Mouse (Mus musculus) neural tube, embryonic 14.5 days (tissue): Measurements from ENCODE around the gene A3galt2. TPM values are rescaled to one million over a fixed set of nuclear protein-coding genes. Genes with fewer than 3 reads are reported as not detected.
A peak's percentile ranks its signal among the peaks of the same experiment; 100 is the strongest.

Experiments
- ATAC-seq: fragments of 200-750 bp; cut with Nextera tagmentation; 2 replicates; pipeline ENCODE4 v1.8.0; 2017; ENCODE audit warnings: low read depth, mild to moderate bottlenecking, moderate TSS enrichment, moderate library complexity
- H3K27ac ChIP-seq: fragments of 300-500 bp; sonication (generic); 2 replicates; pipeline ENCODE4 v1.5.1; 2014; ENCODE audit warnings: low read depth, mild to moderate bottlenecking, control low read depth, low read length, moderate library complexity, mixed read lengths
- H3K27me3 ChIP-seq: fragments of 300-500 bp; sonication (generic); 2 replicates; pipeline ENCODE4 v1.6.1; 2014; ENCODE audit warnings: low read length; ENCODE audit not compliant: control insufficient read depth, insufficient read depth
- H3K36me3 ChIP-seq: fragments of 300-500 bp; sonication (generic); 2 replicates; pipeline ENCODE4 v1.6.1; 2014; ENCODE audit warnings: low read length, mixed read lengths; ENCODE audit not compliant: control insufficient read depth, insufficient read depth
- H3K4me1 ChIP-seq: fragments of 300-500 bp; sonication (generic); 2 replicates; pipeline ENCODE4 v1.6.1; 2014; ENCODE audit warnings: low read length; ENCODE audit not compliant: control insufficient read depth, insufficient read depth
- H3K4me2 ChIP-seq: fragments of 300-500 bp; sonication (generic); 2 replicates; pipeline ENCODE4 v1.6.1; 2014; ENCODE audit warnings: mild to moderate bottlenecking, low read depth, low read length, control low read depth
- H3K4me3 ChIP-seq: fragments of 300-500 bp; sonication (generic); 2 replicates; pipeline ENCODE4 v1.5.1; 2014; ENCODE audit warnings: low read depth, low read length, control low read depth, mixed read lengths
- H3K9ac ChIP-seq: fragments of 300-500 bp; sonication (generic); replicated peaks from 2 replicates; pipeline ENCODE4 v1.6.1; 2014; ENCODE audit warnings: low read depth, mild to moderate bottlenecking, control low read depth, low read length, mixed read lengths
- H3K9me3 ChIP-seq: fragments of 300-500 bp; sonication (generic); 2 replicates; pipeline ENCODE4 v1.6.1; 2016; ENCODE audit warnings: low read length; ENCODE audit not compliant: control insufficient read depth
- WGBS: fragments of 180-500 bp; shearing (Covaris S2); extraction: QIAGEN DNeasy Blood & Tissue Kit; methylation state at CpG from one replicate; pipeline ENCODE4 v1.1.7; 2014; 5-methylcytosine and 5-hydroxymethylcytosine counted together
- polyA plus RNA-seq: library from polyadenylated mRNA; unstranded; fragments of >200 nt; fragmentation: Nextera tagmentation; extraction: Ambion mirVana; gene quantifications from 2 replicates; pipeline ENCODE4 v1.2.1, GENCODE M21; 2014

The A3galt2 gene
- polyA plus RNA-seq, 1 experiment from 2014 or later: 0.51 TPM

DNA sequence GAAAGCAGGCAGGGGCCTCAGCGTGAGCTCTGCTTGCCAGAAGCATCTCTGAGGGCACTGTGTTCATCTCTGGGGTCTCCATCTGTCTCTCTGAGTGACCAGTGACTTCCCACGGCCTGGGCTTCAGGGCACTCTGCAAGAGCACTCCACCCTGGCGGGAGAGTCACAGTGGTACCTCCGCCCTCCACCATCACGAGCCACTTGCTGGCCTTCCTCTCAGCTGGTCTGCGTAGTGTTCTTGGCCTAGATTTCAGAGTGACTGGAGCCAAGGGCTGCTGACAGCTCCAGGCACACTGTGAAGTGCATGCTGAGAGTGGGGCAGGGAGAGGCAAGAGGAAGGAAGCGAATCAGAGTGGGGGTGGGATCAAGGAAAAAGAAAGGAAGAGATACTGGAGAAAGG lies 31.1 kb upstream of the A3galt2 start:
- no peak overlapping the region for H3K4me2 ChIP-seq
- ATAC-seq: no peak
- whole genome bisulfite sequencing: 75% methylated on average over 7 of the region's 7 CpGs
- H3K27ac ChIP-seq: no peak overlapping the region
- H3K27me3 ChIP-seq: no peaks in the 10 kb centered on the region
- peaks cover 31% of the 10 kb centered on the region for H3K4me1 ChIP-seq
- H3K9me3 ChIP-seq: no peaks in the 10 kb centered on the region
- no peak overlapping the region for H3K4me3 ChIP-seq
- H3K9ac ChIP-seq: no peak overlapping the region
- H3K36me3 ChIP-seq: no peaks in the 10 kb centered on the region

DNA sequence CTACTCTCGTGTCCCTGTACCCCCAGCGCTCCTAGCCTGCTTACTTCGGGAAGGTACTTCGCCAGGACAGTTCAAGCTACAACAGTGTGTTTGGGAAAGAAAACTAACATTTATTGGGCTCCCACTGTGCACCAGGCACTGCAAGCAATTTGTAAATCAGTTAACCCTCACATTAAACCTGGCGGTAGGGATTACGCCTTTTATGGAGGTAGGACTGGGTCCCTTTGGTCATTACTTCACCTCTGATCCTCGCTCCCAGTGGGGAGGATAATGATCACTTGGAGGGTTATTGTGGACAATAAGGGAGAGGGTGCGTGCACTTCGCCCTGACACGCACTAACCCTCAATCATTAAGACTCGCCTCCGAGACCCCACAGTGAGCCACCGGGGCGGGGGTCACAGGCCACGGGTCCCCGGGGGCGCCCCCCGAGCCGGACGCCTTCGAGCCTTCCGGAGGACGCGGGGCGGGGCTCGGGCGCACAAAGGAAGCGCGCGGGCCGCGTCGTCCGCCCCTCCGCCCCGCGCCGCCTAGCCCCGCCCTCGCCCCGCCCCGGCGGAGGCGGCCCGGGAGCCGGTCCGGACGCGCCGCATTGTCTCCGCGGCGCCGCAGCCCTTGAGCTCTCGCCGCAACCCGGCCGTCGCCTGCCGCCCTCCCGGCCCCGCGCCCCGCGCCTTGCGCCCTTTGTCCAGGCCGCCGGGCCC lies 28.0 kb upstream of the A3galt2 start:
- H3K4me1 ChIP-seq: peaks cover 41% of the 10 kb centered on the region

GRCm38 (mm10) chr4:128727721-128728430 lies 27.3 kb upstream of the A3galt2 start:
- ATAC-seq: peak; percentile 53
- peaks cover 45% of the 10 kb centered on the region for H3K4me1 ChIP-seq
- H3K9me3 ChIP-seq: no peaks in the 10 kb centered on the region
- no peaks in the 10 kb centered on the region for H3K27me3 ChIP-seq
- peak overlapping the region; percentile 93 for H3K4me3 ChIP-seq
- H3K9ac ChIP-seq: peak overlapping the region; percentile 100
- H3K27ac ChIP-seq: peak overlapping the region; percentile 94
- WGBS: under 1% methylated on average over 64 of the region's 65 CpGs
- peak overlapping the region; percentile 99 for H3K4me2 ChIP-seq
- H3K36me3 ChIP-seq: peaks cover 3% of the 10 kb centered on the region; the same call in 1 of the 2 replicates

More for the DNA sequence above, 28.0 kb upstream of the A3galt2 start:
- H3K27ac ChIP-seq: peak overlapping the region; percentile 94
- WGBS: 2% methylated on average over 55 of the region's 68 CpGs
- no peaks in the 10 kb centered on the region for H3K27me3 ChIP-seq
- peak overlapping the region; percentile 100 for H3K9ac ChIP-seq
- H3K36me3 ChIP-seq: peaks cover 3% of the 10 kb centered on the region; the same call in 1 of the 2 replicates
- H3K4me2 ChIP-seq: peak overlapping the region; percentile 99
- peak; percentile 90 for ATAC-seq
- H3K4me3 ChIP-seq: peak overlapping the region; percentile 93
- H3K9me3 ChIP-seq: no peaks in the 10 kb centered on the region

DNA sequence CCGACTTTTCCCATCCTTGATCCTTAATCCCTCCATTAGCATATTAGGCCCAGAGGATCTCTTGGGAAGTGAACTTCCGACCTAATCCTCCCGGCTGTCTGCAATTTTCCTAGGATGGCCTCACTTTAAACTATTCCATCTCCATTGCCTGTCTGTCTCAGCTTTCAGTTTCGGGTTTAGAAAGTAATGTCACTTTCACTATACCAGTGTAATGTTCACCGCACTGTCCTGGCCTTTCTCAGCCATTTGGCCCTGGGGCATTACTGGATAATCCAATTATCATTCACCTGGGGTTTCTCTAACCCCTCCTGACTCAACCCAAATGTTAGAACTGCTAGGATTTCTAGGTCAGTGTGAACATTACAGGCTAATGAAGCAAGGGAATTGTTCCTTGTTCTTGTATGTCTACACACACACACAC lies 26.7 kb upstream of the A3galt2 start:
- peak overlapping the region; percentile 93 for H3K4me3 ChIP-seq
- H3K4me1 ChIP-seq: peaks cover 49% of the 10 kb centered on the region
- no peaks in the 10 kb centered on the region for H3K9me3 ChIP-seq
- WGBS: under 1% methylated on average over 5 of the region's 5 CpGs
- H3K27me3 ChIP-seq: no peaks in the 10 kb centered on the region
- H3K4me2 ChIP-seq: peak overlapping the region; percentile 99
- H3K9ac ChIP-seq: peak overlapping the region; percentile 100
- ATAC-seq: no peak
- peaks cover 3% of the 10 kb centered on the region; the same call in 1 of the 2 replicates for H3K36me3 ChIP-seq
- H3K27ac ChIP-seq: peak overlapping the region; percentile 94

- Histone ChIP-seq H3K27ac (peak overlapping the region; percentile 94), H3K4me3 (peak overlapping the region; percentile 93), H3K4me2 (peak overlapping the region; percentile 99), H3K9ac (peak overlapping the region; percentile 100), H3K4me1 (peaks cover 57% of the 10 kb centered on the region), H3K36me3 (peaks cover 3% of the 10 kb centered on the region; the same call in 1 of the 2 replicates), H3K9me3 (no peaks in the 10 kb centered on the region), H3K27me3 (no peaks in the 10 kb centered on the region)
- WGBS: 11% methylated on average over 15 of the region's 15 CpGs
- 0 out of 2 replicates have a peak, but pooled peaks have one; percentile 26 for ATAC-seq
Observed at GRCm38 (mm10) chr4:128729033-128729708, 26.0 kb upstream of the A3galt2 start.

DNA sequence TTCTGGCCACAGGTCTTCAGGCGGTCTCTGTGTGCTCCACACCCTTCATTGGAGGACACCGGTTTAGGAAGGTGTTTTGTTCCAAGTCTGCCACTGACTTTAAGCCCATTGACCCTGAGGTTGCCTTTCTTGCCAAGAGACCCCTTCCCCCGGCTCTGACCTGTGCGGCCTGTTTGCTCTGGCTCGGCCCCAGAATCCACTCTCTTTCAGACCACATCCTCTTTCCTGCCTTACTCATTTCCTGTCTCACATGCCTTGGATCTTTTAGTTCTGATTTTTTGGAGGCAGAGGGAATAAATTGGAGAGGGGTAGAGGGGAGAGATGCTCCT lies 25.5 kb upstream of the A3galt2 start:
- Histone ChIP-seq H3K9me3 (no peaks in the 10 kb centered on the region), H3K36me3 (peaks cover 3% of the 10 kb centered on the region; the same call in 1 of the 2 replicates), H3K4me3 (peak overlapping the region; percentile 93), H3K27me3 (no peaks in the 10 kb centered on the region), H3K27ac (peak overlapping the region; percentile 94; the same call in 1 of the 2 replicates), H3K4me2 (peak overlapping the region; percentile 99), H3K4me1 (peaks cover 62% of the 10 kb centered on the region), H3K9ac (peak overlapping the region; percentile 100)
- no peak for ATAC-seq
- WGBS: 21% methylated on average over 5 of the region's 5 CpGs

DNA sequence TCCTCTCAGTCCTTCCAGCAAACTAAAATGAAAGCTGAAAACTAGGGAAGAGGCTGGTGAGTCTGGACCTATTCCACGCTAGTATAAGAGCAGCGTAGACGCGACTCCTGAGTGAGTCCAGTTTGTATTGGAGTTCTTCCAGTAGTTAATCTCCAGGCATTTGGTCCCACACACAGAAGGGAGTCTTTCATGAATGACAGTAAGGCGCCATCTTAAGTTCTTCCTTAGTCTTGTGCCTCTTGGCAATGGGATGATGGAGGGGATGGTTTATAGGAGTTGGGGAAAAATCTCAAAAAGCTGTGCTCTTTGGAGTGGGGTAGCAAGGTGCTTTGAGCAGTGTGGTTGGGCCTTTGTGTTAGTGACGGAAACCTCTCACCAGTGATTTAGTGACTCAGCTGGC lies 24.9 kb upstream of the A3galt2 start:
- H3K27ac ChIP-seq: no peak overlapping the region
- ATAC-seq: no peak
- H3K9ac ChIP-seq: no peak overlapping the region
- peak overlapping the region; percentile 99 for H3K4me2 ChIP-seq
- H3K4me3 ChIP-seq: peak overlapping the region; percentile 93
- peaks cover 68% of the 10 kb centered on the region for H3K4me1 ChIP-seq
- H3K27me3 ChIP-seq: no peaks in the 10 kb centered on the region
- no peaks in the 10 kb centered on the region for H3K9me3 ChIP-seq
- peaks cover 3% of the 10 kb centered on the region; the same call in 1 of the 2 replicates for H3K36me3 ChIP-seq
- WGBS: 42% methylated on average over 6 of the region's 6 CpGs

- H3K36me3 ChIP-seq: peaks cover 3% of the 10 kb centered on the region; the same call in 1 of the 2 replicates
- H3K9ac ChIP-seq: no peak overlapping the region
- no peak for ATAC-seq
- no peak overlapping the region for H3K4me2 ChIP-seq
- H3K27me3 ChIP-seq: no peaks in the 10 kb centered on the region
- H3K27ac ChIP-seq: no peak overlapping the region
- H3K4me1 ChIP-seq: peaks cover 82% of the 10 kb centered on the region
- H3K4me3 ChIP-seq: no peak overlapping the region
- WGBS: 44% methylated on average over 5 of the region's 5 CpGs
- H3K9me3 ChIP-seq: no peaks in the 10 kb centered on the region
Observed at GRCm38 (mm10) chr4:128732794-128733193, 22.4 kb upstream of the A3galt2 start.
